Mouse (Mus musculus) liver (tissue): ENCODE measurements at regions not wholly inside any gene's neighbourhood (a gene's known extent, or its start where the extent isn't known, plus 50 kb on each side); places are given as distances from the start of the nearest gene placed in this dataset.
"Not testable (repeated sequence)": the region's sequence is repeated elsewhere in the genome, so short reads cannot be mapped to it uniquely, and the experiment has no call there.

ENCODE experiments used
- DNase-seq: peaks from one replicate; pipeline ENCODE4 v3.0.0-alpha.2; 2020; ENCODE audit warnings: mixed read lengths

- not testable (repeated sequence) for DNase-seq
These were observed 373.5 kb downstream of the Tcerg1l start for GRCm38 (mm10) chr7:138024021-138024420.

- DNase-seq = no peak
These were observed 345.8 kb downstream of the Tcerg1l start for GRCm38 (mm10) chr7:138051696-138052095.

- DNase-seq = no peak
These were observed 342.8 kb downstream of the Tcerg1l start for GRCm38 (mm10) chr7:138054756-138055155.

- no peak for DNase-seq
These were observed 336.4 kb downstream of the Tcerg1l start for GRCm38 (mm10) chr7:138061116-138061515.

GRCm38 (mm10) chr7:138066921-138067320 lies 330.6 kb downstream of the Tcerg1l start:
- DNase-seq = no peak

- no peak for DNase-seq
These were observed 322.3 kb downstream of the Tcerg1l start for GRCm38 (mm10) chr7:138075231-138075630.

- DNase-seq = peak; percentile 80
These were observed 313.6 kb downstream of the Tcerg1l start for GRCm38 (mm10) chr7:138083980-138084379.

GRCm38 (mm10) chr7:138107471-138108210 lies 289.9 kb downstream of the Tcerg1l start:
- DNase-seq = no peak

- DNase-seq = no peak
These were observed 276.0 kb downstream of the Tcerg1l start for GRCm38 (mm10) chr7:138121497-138121896.

GRCm38 (mm10) chr7:138129701-138130100 lies 267.8 kb downstream of the Tcerg1l start:
- DNase-seq = no peak

GRCm38 (mm10) chr7:138133427-138133826 lies 264.1 kb downstream of the Tcerg1l start:
- no peak for DNase-seq

- DNase-seq = no peak
These were observed 259.6 kb downstream of the Tcerg1l start for GRCm38 (mm10) chr7:138137934-138138333.

GRCm38 (mm10) chr7:138139766-138140165 lies 257.8 kb downstream of the Tcerg1l start:
- DNase-seq = no peak

GRCm38 (mm10) chr7:138149496-138149895 lies 248.0 kb downstream of the Tcerg1l start:
- no peak for DNase-seq

- no peak for DNase-seq
These were observed 243.9 kb downstream of the Tcerg1l start for GRCm38 (mm10) chr7:138153455-138154167.
